Mouse (Mus musculus) spleen, embryonic (tissue): ENCODE measurements around the gene Ms4a2.

Experiments
- CTCF ChIA-PET: fragments of 350-600 bp; sonication (Branson Sonifier 250); formaldehyde crosslinking; loops from one replicate; lab custom pipeline; 2022; lab: Charles Lee

Gene Ms4a2

GRCm38 (mm10) chr19:11623551-11623950 is at the start of gene Ms4a2:
Gene Ms4a2 (minus strand): TSS chr19:11623719.
- CTCF ChIA-PET = no interaction called here

GRCm38 (mm10) chr19:11661562-11661961 is 38.0 kb upstream of the Ms4a2 start:
- CTCF ChIA-PET = no interaction called here

- CTCF ChIA-PET = no interaction called here
Measured at GRCm38 (mm10) chr19:11660459-11660858, 36.9 kb upstream of the Ms4a2 start, which contains the start of gene Oosp2. Gene Oosp2 (minus strand): TSS chr19:11660559.

- CTCF ChIA-PET = no interaction called here
Measured at GRCm38 (mm10) chr19:11659142-11659541, 35.6 kb upstream of the Ms4a2 start.

- CTCF ChIA-PET = no interaction called here
Measured at GRCm38 (mm10) chr19:11649564-11649963, 26.0 kb upstream of the Ms4a2 start.

- CTCF ChIA-PET = interaction anchor here (0.7 kb wide), 1 partner anchor 31 kb away, joined by 3 read pairs; no protein-coding TSS in a partner anchor
Measured at GRCm38 (mm10) chr19:11646166-11646565, 22.6 kb upstream of the Ms4a2 start.

- CTCF ChIA-PET = no interaction called here
Measured at GRCm38 (mm10) chr19:11640732-11641131, 17.2 kb upstream of the Ms4a2 start, which contains the start of gene Ms4a3. Gene Ms4a3 (minus strand): TSS chr19:11640851.

GRCm38 (mm10) chr19:11639038-11639437 is 15.5 kb upstream of the Ms4a2 start:
- CTCF ChIA-PET = no interaction called here

GRCm38 (mm10) chr19:11635572-11635971 is 12.1 kb upstream of the Ms4a2 start:
- CTCF ChIA-PET = no interaction called here

- CTCF ChIA-PET = interaction anchor here (0.7 kb wide), 1 partner anchor 588 kb away, joined by 5 read pairs; no protein-coding TSS in a partner anchor
Measured at GRCm38 (mm10) chr19:11634330-11634729, 10.8 kb upstream of the Ms4a2 start.

- CTCF ChIA-PET = interaction anchor here (0.7 kb wide), 1 partner anchor 589 kb away, joined by 5 read pairs; no protein-coding TSS in a partner anchor
Measured at GRCm38 (mm10) chr19:11633732-11634131, 10.2 kb upstream of the Ms4a2 start.

GRCm38 (mm10) chr19:11625231-11625630 is 1.7 kb upstream of the Ms4a2 start:
- CTCF ChIA-PET = no interaction called here

GRCm38 (mm10) chr19:11624800-11625199 is 1.3 kb upstream of the Ms4a2 start:
- CTCF ChIA-PET = no interaction called here

GRCm38 (mm10) chr19:11617983-11618382 is 5.5 kb downstream of the Ms4a2 start:
- CTCF ChIA-PET = no interaction called here

- CTCF ChIA-PET = interaction anchor here (0.6 kb wide), 1 partner anchor 436 kb away, joined by 3 read pairs; no protein-coding TSS in a partner anchor
Measured at GRCm38 (mm10) chr19:11614805-11615204, 8.7 kb downstream of the Ms4a2 start.

GRCm38 (mm10) chr19:11613776-11614443 is 9.6 kb downstream of the Ms4a2 start:
- CTCF ChIA-PET = interaction anchor here (0.6 kb wide), 2 partner anchors 66 to 435 kb away, joined by 3 read pairs; no protein-coding TSS in a partner anchor

GRCm38 (mm10) chr19:11613084-11613483 is 10.4 kb downstream of the Ms4a2 start:
- CTCF ChIA-PET = interaction anchor here (0.6 to 0.7 kb wide), 3 partner anchors 202 to 1166 kb away, joined by 4 to 5 read pairs (median 5); no protein-coding TSS in a partner anchor

- CTCF ChIA-PET = interaction anchor here (0.6 to 0.7 kb wide), 2 partner anchors 287 to 1165 kb away, joined by 5 read pairs; no protein-coding TSS in a partner anchor
Measured at GRCm38 (mm10) chr19:11612293-11612692, 11.2 kb downstream of the Ms4a2 start.

- CTCF ChIA-PET = interaction anchor here (0.6 kb wide), 1 partner anchor 240 kb away, joined by 4 read pairs; no protein-coding TSS in a partner anchor
Measured at GRCm38 (mm10) chr19:11611541-11611945, 12.0 kb downstream of the Ms4a2 start.

GRCm38 (mm10) chr19:11608172-11608571 is 15.3 kb downstream of the Ms4a2 start:
- CTCF ChIA-PET = interaction anchor here (1.0 kb wide), 1 partner anchor 169 kb away, joined by 3 read pairs; no protein-coding TSS in a partner anchor

GRCm38 (mm10) chr19:11604603-11605002 is 18.9 kb downstream of the Ms4a2 start, which contains the start of gene Ms4a6d:
Gene Ms4a6d (minus strand): TSS chr19:11604849.
- CTCF ChIA-PET = interaction anchor here (0.9 to 1.3 kb wide), 2 partner anchors 16 to 246 kb away, joined by 3 read pairs; no protein-coding TSS in a partner anchor

- CTCF ChIA-PET = interaction anchor here (0.7 to 0.9 kb wide), 3 partner anchors 159 to 1647 kb away, joined by 3 to 6 read pairs (median 5); no protein-coding TSS in a partner anchor
Measured at GRCm38 (mm10) chr19:11602026-11602425, 21.5 kb downstream of the Ms4a2 start.
